Mouse (Mus musculus): ENCODE data around the gene Ncoa7. TPM values are rescaled to one million over a fixed set of nuclear protein-coding genes. Genes with fewer than 3 reads are reported as not detected.

Gene Ncoa7
- polyA plus RNA-seq, 2 experiments from 2014 or later = 132 to 145 TPM

Other genes with a start within 250 kb of the Ncoa7 start
- 10 to 100 TPM; 35.1 to 62.2 TPM for gene Trmt11, start 202.6 kb downstream of the Ncoa7 start, polyA plus RNA-seq (2017; shearing (Covaris generic))
- gene Hint3, start 173.7 kb downstream of the Ncoa7 start, polyA plus RNA-seq (2017; shearing (Covaris generic)) = 10 to 100 TPM; 44.0 to 54.8 TPM
- not detected for gene Hey2, start 39.5 kb upstream of the Ncoa7 start, polyA plus RNA-seq (2017; shearing (Covaris generic))

Measured in activated CD4-positive, CD25-positive, alpha-beta regulatory T cell, adult 4 months (primary cell).